Mouse (Mus musculus) MEL-GATA-1-ER (cell line): ENCODE measurements at regions not wholly inside any gene's neighbourhood (a gene's known extent, or its start where the extent isn't known, plus 50 kb on each side); places are given as distances from the start of the nearest gene placed in this dataset.
A peak's percentile ranks its signal among the peaks of the same experiment; 100 is the strongest.
"Not testable (repeated sequence)": the region's sequence is repeated elsewhere in the genome, so short reads cannot be mapped to it uniquely, and the experiment has no call there.

Experiments used
- DNase-seq: peaks from one replicate; pipeline ENCODE4 v3.0.0-alpha.2; 2012; ENCODE audit warnings: low read depth; ENCODE audit errors: extremely low read depth

- DNase-seq = peak; percentile 2
These were observed 1642.1 kb upstream of the Cdh6 start for GRCm38 (mm10) chr15:14815556-14815955.

- DNase-seq = no peak
These were observed 1633.4 kb upstream of the Cdh6 start for GRCm38 (mm10) chr15:14806849-14807248.

GRCm38 (mm10) chr15:14795221-14795620, 1621.7 kb upstream of the Cdh6 start:
- DNase-seq = no peak

- no peak for DNase-seq
These were observed 1607.3 kb upstream of the Cdh6 start for GRCm38 (mm10) chr15:14780727-14781126.

- DNase-seq = no peak
These were observed 1568.3 kb upstream of the Cdh6 start for GRCm38 (mm10) chr15:14741733-14742132.

GRCm38 (mm10) chr15:14697925-14698324, 1524.5 kb upstream of the Cdh6 start:
- not testable (repeated sequence) for DNase-seq

- no peak for DNase-seq
These were observed 1523.0 kb upstream of the Cdh6 start for GRCm38 (mm10) chr15:14696481-14696880.

- no peak for DNase-seq
These were observed 1515.7 kb upstream of the Cdh6 start for GRCm38 (mm10) chr15:14689141-14689540.

GRCm38 (mm10) chr15:14642291-14642690, 1468.8 kb upstream of the Cdh6 start:
- no peak for DNase-seq

- DNase-seq = peak; percentile 50
These were observed 1455.0 kb upstream of the Cdh6 start for GRCm38 (mm10) chr15:14628523-14628922.

- DNase-seq = no peak
These were observed 1433.2 kb upstream of the Cdh6 start for GRCm38 (mm10) chr15:14606691-14607090.
